Mouse (Mus musculus) embryo, embryonic 9.5 days (tissue): ENCODE measurements around the gene S100a4.

Experiments used
- DNase-seq: peaks from one replicate; pipeline ENCODE4 v3.0.0-alpha.2; 2017; ENCODE audit errors: extremely low spot score

Gene S100a4

DNA sequence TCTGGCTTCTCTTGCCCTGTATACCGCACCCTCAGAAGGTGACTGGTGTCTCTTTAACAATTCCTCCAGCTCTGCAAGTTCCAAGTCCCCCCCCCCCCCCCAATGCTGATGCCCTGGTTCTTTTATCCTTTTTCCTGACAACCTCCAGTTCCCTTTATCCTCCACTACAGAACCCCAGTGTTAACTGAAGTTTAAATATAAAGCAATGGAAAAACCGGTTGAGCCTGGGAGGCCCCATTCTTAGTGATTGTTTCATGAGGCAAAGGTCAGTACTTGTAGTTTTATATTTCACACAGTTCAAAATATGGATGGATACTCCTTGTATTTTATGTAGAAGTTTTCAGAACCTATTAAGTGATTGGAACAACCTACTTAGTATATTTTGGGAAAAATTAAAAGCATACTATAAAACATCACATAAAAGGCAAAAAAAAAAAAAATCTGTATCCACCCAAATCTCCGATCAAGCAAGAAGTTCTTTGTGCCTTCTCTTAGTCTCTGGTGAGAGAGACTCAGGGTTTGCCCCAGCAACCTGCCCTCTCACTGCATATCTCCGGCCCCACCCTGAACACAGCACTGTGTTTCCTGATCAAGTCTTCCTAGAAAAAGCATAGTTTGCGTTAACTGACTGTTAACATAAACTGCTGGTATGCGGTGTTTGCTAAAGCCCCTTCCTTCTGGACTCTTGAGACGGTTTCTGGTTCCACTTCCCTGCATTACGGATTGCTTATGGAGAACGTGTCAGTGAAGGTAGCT, 22.9 kb downstream of the S100a4 start:
- DNase-seq = no peak

- no peak for DNase-seq
Observed at GRCm38 (mm10) chr3:90627366-90627765, 23.8 kb downstream of the S100a4 start.

GRCm38 (mm10) chr3:90627807-90628206, 24.2 kb downstream of the S100a4 start:
- DNase-seq = peak; percentile 29

DNA sequence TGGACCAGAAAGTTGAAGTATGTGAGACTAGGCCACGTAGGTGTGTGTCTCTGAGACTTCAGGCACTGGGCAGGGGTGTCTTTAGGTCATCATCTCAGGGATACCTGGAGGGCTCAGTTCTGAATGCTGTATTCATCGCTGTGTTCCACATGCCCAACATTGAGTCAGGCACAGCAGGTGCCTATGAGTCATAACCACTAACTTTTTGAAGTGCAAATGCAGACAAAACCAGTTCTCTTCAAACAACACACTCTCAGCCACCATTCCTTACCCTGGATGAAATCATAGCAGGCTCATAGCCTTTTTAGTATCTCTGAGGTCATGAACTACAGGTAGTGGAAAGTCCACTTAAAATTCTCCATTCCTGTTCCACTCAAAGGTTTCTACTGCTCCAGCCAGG, 25.7 kb downstream of the S100a4 start:
- no peak for DNase-seq

- DNase-seq = no peak
Observed at GRCm38 (mm10) chr3:90631984-90632383, 28.4 kb downstream of the S100a4 start.

- DNase-seq = no peak
Observed at GRCm38 (mm10) chr3:90638511-90639275, 35.1 kb downstream of the S100a4 start.

DNA sequence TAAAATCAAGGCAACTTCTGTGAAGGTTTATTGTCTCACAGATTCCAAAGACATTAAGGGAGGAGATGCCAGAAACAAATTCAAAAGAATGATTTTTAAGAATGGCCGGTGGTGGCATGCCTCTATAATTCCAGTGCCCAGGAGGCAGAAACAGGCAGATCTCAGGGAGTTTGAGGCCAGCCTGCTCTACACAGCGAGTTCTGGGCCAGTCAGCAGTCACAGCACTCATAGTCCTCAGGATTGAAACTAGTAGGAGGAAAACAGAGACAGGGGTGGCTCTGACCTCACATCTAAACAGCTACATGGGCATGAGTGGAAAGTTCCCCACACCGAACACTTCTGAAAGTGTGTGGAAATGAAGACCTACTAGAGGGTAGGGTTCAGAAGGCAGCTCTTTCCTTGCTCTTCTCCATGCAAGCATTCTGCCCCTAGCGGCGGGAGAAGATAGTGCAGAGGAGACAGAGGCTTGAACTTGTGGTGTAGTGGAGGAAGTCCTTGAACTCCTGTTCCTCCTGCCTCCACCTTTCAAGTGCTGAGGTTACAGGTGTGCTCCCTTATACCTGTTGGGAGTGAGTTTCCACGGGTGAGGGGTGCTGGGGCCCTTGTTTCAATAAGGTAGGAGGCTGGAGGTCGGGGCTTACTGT, 36.1 kb downstream of the S100a4 start:
- peak; percentile 23 for DNase-seq

DNA sequence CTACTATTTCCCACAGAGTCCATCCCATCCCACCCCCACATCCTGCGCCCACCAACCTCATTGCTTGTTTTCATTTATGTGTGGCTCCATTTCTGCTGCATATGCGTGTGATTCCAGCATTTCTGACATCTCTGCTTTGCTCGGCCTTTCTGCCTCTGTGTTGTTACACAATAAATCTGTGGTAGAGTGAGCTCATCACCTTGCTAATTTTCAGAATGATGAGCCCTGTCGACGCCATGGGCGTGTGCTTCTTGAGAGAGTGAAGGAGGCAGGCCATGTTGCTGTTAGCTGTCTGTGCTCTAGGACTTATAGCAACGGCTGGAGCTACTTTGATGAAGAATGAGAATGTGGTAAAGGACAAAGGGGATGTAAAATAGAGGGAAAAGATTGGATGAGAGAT, 37.4 kb downstream of the S100a4 start:
- no peak for DNase-seq

DNA sequence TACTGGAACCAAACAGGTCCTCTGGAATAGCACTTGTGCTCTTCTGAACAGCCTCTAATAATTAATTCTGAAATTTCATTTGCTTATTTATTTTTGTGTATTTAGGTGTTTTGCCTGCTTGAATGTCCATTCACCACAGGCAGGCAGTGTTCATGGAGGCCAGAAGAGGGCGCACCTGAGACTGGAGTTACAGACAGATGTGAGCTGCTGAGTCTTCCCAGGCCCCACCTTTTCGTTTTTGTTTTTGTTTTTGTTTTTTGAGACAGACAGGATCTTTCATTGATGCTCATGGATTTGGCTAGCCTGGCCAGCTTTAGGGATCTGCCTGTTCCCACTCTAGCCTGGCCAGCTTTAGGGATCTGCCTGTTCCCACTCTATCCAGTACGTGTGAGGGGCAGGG, 40.6 kb downstream of the S100a4 start:
- DNase-seq = no peak

DNA sequence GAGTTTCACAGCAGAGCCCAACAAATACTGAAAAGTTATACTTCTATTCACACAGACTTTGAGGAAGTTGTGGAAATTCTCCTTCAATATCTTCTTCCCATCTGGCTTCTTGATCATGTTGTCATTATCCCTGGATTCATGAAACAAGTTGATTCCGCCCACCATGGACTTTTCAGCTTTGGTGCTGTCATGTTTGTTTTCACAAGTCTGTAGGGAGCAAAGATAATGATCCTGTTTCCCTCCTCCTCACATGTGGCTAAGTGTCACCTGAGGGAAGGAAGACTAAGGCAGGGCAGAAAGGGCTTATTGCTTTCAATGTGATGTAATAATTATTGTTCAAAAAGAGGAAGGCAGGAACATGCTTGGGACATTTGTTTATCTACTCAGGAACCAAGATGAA, 43.7 kb downstream of the S100a4 start:
- DNase-seq = no peak

- DNase-seq = no peak
Observed at GRCm38 (mm10) chr3:90648981-90649380, 45.4 kb downstream of the S100a4 start.

DNA sequence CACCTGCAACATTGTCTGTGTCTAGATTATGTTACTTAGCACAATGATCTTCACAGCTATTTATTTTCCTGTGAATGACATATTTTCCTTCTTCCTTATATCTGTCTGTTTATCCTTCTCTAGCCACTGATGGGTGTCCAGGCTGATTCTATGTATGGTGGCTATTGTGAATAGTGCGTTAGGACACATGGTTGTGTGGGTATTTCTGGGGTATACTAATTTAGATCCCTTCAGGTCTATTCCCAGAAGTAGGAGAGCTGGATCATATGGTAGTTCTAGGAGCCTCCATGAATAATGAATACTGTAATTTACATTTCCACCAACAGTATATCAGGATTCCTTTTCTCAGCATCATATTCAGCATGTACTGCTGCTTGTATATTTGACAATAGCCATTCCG, 46.3 kb downstream of the S100a4 start:
- no peak for DNase-seq

- DNase-seq = peak; percentile 72
Observed at GRCm38 (mm10) chr3:90652878-90653508, 49.4 kb downstream of the S100a4 start.

DNA sequence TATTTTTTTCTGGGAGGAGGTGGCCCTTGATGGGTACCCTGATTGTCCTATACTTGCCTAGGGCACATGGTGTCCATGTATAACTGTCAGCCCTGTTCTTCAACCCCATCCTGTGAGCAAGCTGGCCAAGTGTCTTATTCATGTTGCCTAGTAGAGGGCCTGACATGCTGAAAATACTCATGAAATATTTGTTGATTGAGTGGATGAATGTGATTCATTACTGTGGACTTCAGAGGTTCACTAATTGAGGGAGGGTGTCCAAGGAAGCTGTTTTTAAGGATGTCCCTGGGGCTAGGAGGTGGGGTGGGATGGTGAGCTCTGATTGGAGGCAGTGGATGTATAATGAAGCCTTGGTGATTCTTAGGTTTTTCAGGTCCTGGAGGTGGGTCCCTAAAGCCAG, 50.1 kb downstream of the S100a4 start, which contains the start of gene S100a7a:
S100a7a (plus strand) TSS at position 301 of the 400 bp plus-strand sequence.
- no peak for DNase-seq
